Mouse (Mus musculus): ENCODE results near the gene Cetn3. TPM values are rescaled to one million over a fixed set of nuclear protein-coding genes. Genes with fewer than 3 reads are reported as not detected.

The Cetn3 gene
- polyA plus RNA-seq, 1 experiment from 2014 or later, result 103 TPM

DNA sequence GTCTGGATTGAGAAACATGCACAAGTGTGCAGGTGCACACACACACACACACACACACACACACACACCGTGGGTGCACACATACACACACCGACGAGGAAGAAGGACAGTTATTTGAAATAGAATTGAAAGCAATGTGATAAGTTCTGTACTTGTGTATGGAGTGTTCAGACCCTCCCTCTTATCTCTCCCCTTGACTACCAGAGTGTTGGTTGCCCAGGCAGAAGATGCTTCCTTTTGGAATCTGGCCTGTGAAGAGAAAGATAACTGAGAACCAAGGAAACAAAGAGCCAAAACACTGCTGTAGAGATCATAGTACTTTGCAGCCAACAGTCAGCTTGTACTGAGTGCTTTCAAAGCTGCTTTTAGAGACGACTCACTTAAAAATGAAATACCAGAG lies 20.8 kb downstream of the Cetn3 start:
- no peaks in the 10 kb centered on the region for H3K27me3 ChIP-seq
- TF ChIP-seq CTCF (IDR thresholded peaks at IDR 0.05), result no peak
- CTCF ChIA-PET, result interaction anchor here (0.7 to 0.8 kb wide), 2 partner anchors 9 to 10 kb away, joined by 3 to 5 read pairs; no protein-coding TSS in a partner anchor
- DNase-seq (ENCODE audit: low read depth, low spot score) (no peak), ATAC-seq (no peak)
- POLR2A ChIA-PET, result no interaction called here
- in situ Hi-C loops (cut with MboI; ENCODE audit: low pct_unique_long_range_greater_than_20kb), result no loop called here

- ChIA-PET POLR2A (no interaction called here), CTCF (no interaction called here)
- peaks cover 7% of the 10 kb centered on the region for H3K27me3 ChIP-seq
- TF ChIP-seq CTCF (IDR thresholded peaks at IDR 0.05), result no peak
- ATAC-seq (no peak), DNase-seq (ENCODE audit: low read depth, low spot score) (no peak)
- in situ Hi-C loops (cut with MboI; ENCODE audit: low pct_unique_long_range_greater_than_20kb), result no loop called here
Observed at GRCm38 (mm10) chr13:81822750-81823149, 39.9 kb downstream of the Cetn3 start.

GRCm38 (mm10) chr13:81824576-81825330 lies 41.9 kb downstream of the Cetn3 start:
- CTCF ChIA-PET, result interaction anchor here (1.1 to 1.3 kb wide), 3 partner anchors 9 to 15 kb away, joined by 3 to 4 read pairs (median 3); no protein-coding TSS in a partner anchor
- POLR2A ChIA-PET, result no interaction called here
- TF ChIP-seq CTCF (IDR thresholded peaks at IDR 0.05), result no peak
- DNase-seq (ENCODE audit: low read depth, low spot score) (no peak), ATAC-seq (no peak)
- in situ Hi-C loops (cut with MboI; ENCODE audit: low pct_unique_long_range_greater_than_20kb), result no loop called here
- H3K27me3 ChIP-seq, result peaks cover 12% of the 10 kb centered on the region

GRCm38 (mm10) chr13:81828486-81828885 lies 45.6 kb downstream of the Cetn3 start:
- ChIA-PET POLR2A (no interaction called here), CTCF (no interaction called here)
- no peak for TF ChIP-seq CTCF (IDR thresholded peaks at IDR 0.05)
- DNase-seq (ENCODE audit: low read depth, low spot score) (no peak), ATAC-seq (no peak)
- H3K27me3 ChIP-seq, result peaks cover 6% of the 10 kb centered on the region
- in situ Hi-C loops (cut with MboI; ENCODE audit: low pct_unique_long_range_greater_than_20kb), result no loop called here

- TF ChIP-seq CTCF (IDR thresholded peaks at IDR 0.05), result no peak
- DNase-seq (ENCODE audit: low read depth, low spot score), result no peak
- CTCF ChIA-PET, result no interaction called here
- no peak for ATAC-seq
- POLR2A ChIA-PET, result no interaction called here
- H3K27me3 ChIP-seq, result peaks cover 6% of the 10 kb centered on the region
- in situ Hi-C loops (cut with MboI; ENCODE audit: low pct_unique_long_range_greater_than_20kb), result no loop called here
Observed at GRCm38 (mm10) chr13:81831838-81832237, 49.0 kb downstream of the Cetn3 start.

GRCm38 (mm10) chr13:81836386-81837177 lies 53.7 kb downstream of the Cetn3 start:
- CTCF ChIA-PET, result no interaction called here
- TF ChIP-seq CTCF (IDR thresholded peaks at IDR 0.05), result no peak
- in situ Hi-C loops (cut with MboI; ENCODE audit: low pct_unique_long_range_greater_than_20kb), result no loop called here
- H3K27me3 ChIP-seq, result peaks cover 3% of the 10 kb centered on the region
- DNase-seq (ENCODE audit: low read depth, low spot score) (no peak), ATAC-seq (no peak)
- POLR2A ChIA-PET, result no interaction called here

DNA sequence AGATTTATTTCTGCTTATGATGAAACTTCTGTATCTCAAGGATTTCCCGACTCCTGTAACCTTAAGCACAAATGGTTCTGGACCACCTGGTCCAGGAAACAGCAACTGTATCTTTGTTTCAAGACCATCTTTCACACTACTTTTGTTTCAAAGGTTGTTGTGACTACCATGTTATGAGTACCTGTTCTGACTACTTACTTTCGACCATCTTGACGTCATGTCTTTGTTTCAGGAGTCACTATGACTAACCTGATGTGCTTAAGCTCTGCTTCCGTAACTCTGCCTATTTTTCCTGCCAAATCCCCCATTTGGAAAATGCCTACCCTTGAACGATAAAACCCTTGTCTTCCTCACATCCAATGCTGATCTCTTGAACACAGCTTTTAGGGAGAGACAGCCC lies 55.1 kb downstream of the Cetn3 start:
- no peak for TF ChIP-seq CTCF (IDR thresholded peaks at IDR 0.05)
- DNase-seq (ENCODE audit: low read depth, low spot score), result no peak
- in situ Hi-C loops (cut with MboI; ENCODE audit: low pct_unique_long_range_greater_than_20kb), result no loop called here
- H3K27me3 ChIP-seq, result peaks cover 7% of the 10 kb centered on the region
- ChIA-PET POLR2A (no interaction called here), CTCF (no interaction called here)
- no peak for ATAC-seq

DNA sequence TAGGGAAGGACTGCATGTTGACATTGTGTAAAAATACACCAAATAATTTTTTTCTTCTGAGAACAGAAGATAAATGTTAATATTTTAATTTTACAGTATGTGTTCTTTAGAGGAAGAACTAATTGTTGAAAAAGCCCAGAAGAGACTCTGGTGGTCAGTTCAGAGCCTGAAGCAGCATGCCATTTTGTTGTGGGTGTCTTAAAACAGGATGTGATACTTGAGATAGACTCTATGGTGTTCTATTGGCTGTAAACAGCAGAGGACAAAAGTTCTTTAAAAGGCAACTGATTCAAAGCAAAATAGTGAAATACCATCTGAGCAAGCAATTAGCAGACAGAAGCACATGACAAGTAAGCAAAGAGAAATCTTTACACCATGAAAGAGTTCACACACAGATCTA lies 56.1 kb downstream of the Cetn3 start:
- ChIA-PET POLR2A (no interaction called here), CTCF (interaction anchor here (1.3 kb wide), 1 partner anchor 15 kb away, joined by 4 read pairs; no protein-coding TSS in a partner anchor)
- peaks cover 7% of the 10 kb centered on the region for H3K27me3 ChIP-seq
- DNase-seq (ENCODE audit: low read depth, low spot score), result no peak
- no peak for TF ChIP-seq CTCF (IDR thresholded peaks at IDR 0.05)
- in situ Hi-C loops (cut with MboI; ENCODE audit: low pct_unique_long_range_greater_than_20kb), result no loop called here
- ATAC-seq, result no peak

DNA sequence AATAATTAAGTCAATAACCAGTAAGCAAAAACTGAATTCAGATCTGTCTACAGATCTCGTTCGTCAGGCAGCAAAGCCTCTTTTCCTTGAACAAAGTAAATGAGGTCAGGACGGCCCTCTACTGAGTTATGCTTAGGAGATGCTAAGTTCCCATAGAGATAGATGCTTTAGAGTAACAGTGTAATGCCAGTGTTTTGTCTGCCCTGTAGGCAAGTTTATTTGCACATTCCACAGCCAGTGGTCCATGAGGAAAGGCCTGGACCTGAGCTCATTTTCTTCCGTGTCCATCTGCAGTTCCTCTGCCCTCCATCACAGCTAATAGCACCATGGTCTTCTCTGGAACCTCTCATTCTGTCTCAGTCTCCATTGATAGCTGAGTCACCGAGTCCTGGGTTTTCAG lies 57.4 kb downstream of the Cetn3 start:
- CTCF ChIA-PET, result interaction anchor here (1.3 kb wide), 1 partner anchor 16 kb away, joined by 4 read pairs; no protein-coding TSS in a partner anchor
- no peak for TF ChIP-seq CTCF (IDR thresholded peaks at IDR 0.05)
- DNase-seq (ENCODE audit: low read depth, low spot score), result no peak
- in situ Hi-C loops (cut with MboI; ENCODE audit: low pct_unique_long_range_greater_than_20kb), result no loop called here
- POLR2A ChIA-PET, result no interaction called here
- peaks cover 7% of the 10 kb centered on the region for H3K27me3 ChIP-seq
- no peak for ATAC-seq

DNA sequence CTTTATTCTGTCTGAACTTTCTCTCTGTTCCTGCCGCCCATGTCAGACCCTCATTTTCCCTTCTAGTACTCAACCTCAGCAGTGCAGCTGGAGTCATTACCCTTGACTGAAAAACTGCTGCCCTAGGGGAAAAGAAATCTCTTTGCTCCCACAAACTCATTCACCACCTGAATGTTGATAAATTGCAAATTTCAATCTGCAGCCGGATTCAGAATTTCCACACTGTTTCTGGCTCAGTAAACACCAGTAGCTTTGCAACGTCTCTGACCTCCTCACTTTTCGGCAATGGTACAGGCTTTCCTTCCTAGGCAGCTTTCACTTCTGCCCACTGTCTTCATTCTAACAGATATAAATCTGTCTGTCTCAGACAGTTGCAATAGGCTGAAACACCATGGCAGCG lies 57.8 kb downstream of the Cetn3 start:
- DNase-seq (ENCODE audit: low read depth, low spot score) (no peak), ATAC-seq (no peak)
- ChIA-PET CTCF (no interaction called here), POLR2A (no interaction called here)
- H3K27me3 ChIP-seq, result peaks cover 7% of the 10 kb centered on the region
- in situ Hi-C loops (cut with MboI; ENCODE audit: low pct_unique_long_range_greater_than_20kb), result no loop called here
- no peak for TF ChIP-seq CTCF (IDR thresholded peaks at IDR 0.05)

DNA sequence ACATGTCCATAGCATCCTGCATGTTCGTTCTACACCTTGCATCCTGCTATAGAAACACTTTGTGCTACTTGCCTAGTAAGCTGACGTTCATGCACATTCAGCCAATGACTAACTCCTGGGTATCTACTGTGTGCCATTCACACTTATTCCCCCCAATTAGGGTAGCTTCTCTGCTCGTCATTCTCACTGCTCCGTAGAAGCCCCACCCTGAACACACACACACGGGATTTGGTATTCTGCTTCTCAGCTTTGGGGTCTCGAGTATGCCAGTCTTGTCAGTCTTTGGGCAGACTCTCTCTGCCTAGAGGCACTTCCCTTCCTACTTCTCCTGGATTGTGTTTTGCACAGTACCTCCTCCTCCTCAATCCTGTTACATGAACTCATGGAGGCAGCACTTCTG lies 59.4 kb downstream of the Cetn3 start:
- DNase-seq (ENCODE audit: low read depth, low spot score), result no peak
- ChIA-PET CTCF (no interaction called here), POLR2A (no interaction called here)
- no peak for ATAC-seq
- H3K27me3 ChIP-seq, result peaks cover 7% of the 10 kb centered on the region
- TF ChIP-seq CTCF (IDR thresholded peaks at IDR 0.05), result no peak
- in situ Hi-C loops (cut with MboI; ENCODE audit: low pct_unique_long_range_greater_than_20kb), result no loop called here

Other genes starting within 250 kb of the Cetn3 start
- gene Adgrv1, start 149.9 kb upstream of the Cetn3 start, polyA plus RNA-seq (2021), result 0.37 TPM
- 13.8 TPM for gene Lysmd3, start 125.4 kb upstream of the Cetn3 start, polyA plus RNA-seq (2021)
- 4.0 TPM for gene Polr3g, start 72.1 kb upstream of the Cetn3 start, polyA plus RNA-seq (2021)
- gene Mblac2, start 71.7 kb upstream of the Cetn3 start, polyA plus RNA-seq (2021), result 5.5 TPM